Mouse (Mus musculus): ENCODE measurements around the gene Cpb2. TPM values are rescaled to one million over a fixed set of nuclear protein-coding genes. Genes with fewer than 3 reads are reported as not detected.
A peak's percentile ranks its signal among the peaks of the same experiment; 100 is the strongest.

Gene Cpb2
- polyA plus RNA-seq, 1 experiment from 2014 or later = 198 TPM

GRCm38 (mm10) chr14:75283609-75284192 is 41.6 kb downstream of the Cpb2 start:
- peak overlapping the region; percentile 95 for H3K4me3 ChIP-seq (ENCODE audit: low read depth, low read length)
- no peaks in the 10 kb centered on the region for H3K9me3 ChIP-seq (replicated peaks; ENCODE audit: control insufficient read depth, low read length)
- peak overlapping the region; percentile 82 for H3K27ac ChIP-seq (ENCODE audit: low read length)
- 5% methylated on average over 19 of the region's 19 CpGs for WGBS (ENCODE audit: insufficient replicate concordance)
- H3K9ac ChIP-seq (ENCODE audit: low read depth, low read length) = peak overlapping the region; percentile 73
- H3K27me3 ChIP-seq (ENCODE audit: control insufficient read depth, insufficient read depth, low read depth, low read length) = no peaks in the 10 kb centered on the region
- ATAC-seq (ENCODE audit: low read depth) = no peak
- H3K4me1 ChIP-seq (ENCODE audit: control insufficient read depth, low read depth, low read length) = peaks cover 9% of the 10 kb centered on the region
- no peaks in the 10 kb centered on the region for H3K36me3 ChIP-seq (ENCODE audit: control insufficient read depth, insufficient read depth)
- H3K4me2 ChIP-seq (ENCODE audit: low read depth, low read length) = peak overlapping the region; percentile 91

- Histone ChIP-seq H3K9me3 (replicated peaks; ENCODE audit: control insufficient read depth, low read length) (no peaks in the 10 kb centered on the region), H3K4me2 (ENCODE audit: low read depth, low read length) (peak within 1 kb of the TSS; percentile 91), H3K4me3 (ENCODE audit: low read depth, low read length) (peak within 1 kb of the TSS; percentile 95), H3K4me1 (ENCODE audit: control insufficient read depth, low read depth, low read length) (peaks cover 9% of the 10 kb centered on the region), H3K9ac (ENCODE audit: low read depth, low read length) (peak within 1 kb of the TSS; percentile 73), H3K27me3 (ENCODE audit: control insufficient read depth, insufficient read depth, low read depth, low read length) (no peaks in the 10 kb centered on the region), H3K36me3 (ENCODE audit: control insufficient read depth, insufficient read depth) (no peaks in the 10 kb centered on the region), H3K27ac (ENCODE audit: low read length) (peak within 1 kb of the TSS; percentile 92)
- peak; percentile 99 for ATAC-seq (ENCODE audit: low read depth)
- WGBS (ENCODE audit: insufficient replicate concordance) = under 1% methylated on average over 61 of the region's 61 CpGs
Observed at GRCm38 (mm10) chr14:75284193-75284915, 42.3 kb downstream of the Cpb2 start, which contains the start of gene Zc3h13. TSS of gene Zc3h13 (plus strand) at chr14:75284373.

- no peak for ATAC-seq (ENCODE audit: low read depth)
- Histone ChIP-seq H3K4me2 (ENCODE audit: low read depth, low read length) (no peak overlapping the region), H3K9me3 (replicated peaks; ENCODE audit: control insufficient read depth, low read length) (no peaks in the 10 kb centered on the region), H3K27ac (ENCODE audit: low read length) (no peak overlapping the region), H3K27me3 (ENCODE audit: control insufficient read depth, insufficient read depth, low read depth, low read length) (no peaks in the 10 kb centered on the region), H3K9ac (ENCODE audit: low read depth, low read length) (no peak overlapping the region), H3K4me3 (ENCODE audit: low read depth, low read length) (no peak overlapping the region), H3K36me3 (ENCODE audit: control insufficient read depth, insufficient read depth) (no peaks in the 10 kb centered on the region), H3K4me1 (ENCODE audit: control insufficient read depth, low read depth, low read length) (no peaks in the 10 kb centered on the region)
- WGBS (ENCODE audit: insufficient replicate concordance) = 79% methylated on average over 1 of the region's 1 CpGs
Observed at GRCm38 (mm10) chr14:75301081-75301480, 59.0 kb downstream of the Cpb2 start.

- no peak overlapping the region for H3K4me2 ChIP-seq (ENCODE audit: low read depth, low read length)
- WGBS (ENCODE audit: insufficient replicate concordance) = 60% methylated on average over 5 of the region's 5 CpGs
- no peaks in the 10 kb centered on the region for H3K4me1 ChIP-seq (ENCODE audit: control insufficient read depth, low read depth, low read length)
- ATAC-seq (ENCODE audit: low read depth) = no peak
- no peak overlapping the region for H3K4me3 ChIP-seq (ENCODE audit: low read depth, low read length)
- H3K9ac ChIP-seq (ENCODE audit: low read depth, low read length) = no peak overlapping the region
- H3K27ac ChIP-seq (ENCODE audit: low read length) = no peak overlapping the region
- H3K36me3 ChIP-seq (ENCODE audit: control insufficient read depth, insufficient read depth) = no peaks in the 10 kb centered on the region
- no peaks in the 10 kb centered on the region for H3K9me3 ChIP-seq (replicated peaks; ENCODE audit: control insufficient read depth, low read length)
- H3K27me3 ChIP-seq (ENCODE audit: control insufficient read depth, insufficient read depth, low read depth, low read length) = no peaks in the 10 kb centered on the region
Observed at GRCm38 (mm10) chr14:75303807-75304206, 61.7 kb downstream of the Cpb2 start.

GRCm38 (mm10) chr14:75307855-75308254 is 65.8 kb downstream of the Cpb2 start:
- Histone ChIP-seq H3K4me1 (ENCODE audit: control insufficient read depth, low read depth, low read length) (no peaks in the 10 kb centered on the region), H3K27ac (ENCODE audit: low read length) (no peak overlapping the region), H3K9ac (ENCODE audit: low read depth, low read length) (no peak overlapping the region), H3K4me2 (ENCODE audit: low read depth, low read length) (no peak overlapping the region), H3K4me3 (ENCODE audit: low read depth, low read length) (no peak overlapping the region), H3K36me3 (ENCODE audit: control insufficient read depth, insufficient read depth) (no peaks in the 10 kb centered on the region), H3K9me3 (replicated peaks; ENCODE audit: control insufficient read depth, low read length) (no peaks in the 10 kb centered on the region), H3K27me3 (ENCODE audit: control insufficient read depth, insufficient read depth, low read depth, low read length) (no peaks in the 10 kb centered on the region)
- ATAC-seq (ENCODE audit: low read depth) = no peak

- Histone ChIP-seq H3K4me2 (ENCODE audit: low read depth, low read length) (no peak overlapping the region), H3K27me3 (ENCODE audit: control insufficient read depth, insufficient read depth, low read depth, low read length) (no peaks in the 10 kb centered on the region), H3K9me3 (replicated peaks; ENCODE audit: control insufficient read depth, low read length) (no peaks in the 10 kb centered on the region), H3K27ac (ENCODE audit: low read length) (no peak overlapping the region), H3K4me3 (ENCODE audit: low read depth, low read length) (no peak overlapping the region), H3K9ac (ENCODE audit: low read depth, low read length) (no peak overlapping the region), H3K36me3 (ENCODE audit: control insufficient read depth, insufficient read depth) (no peaks in the 10 kb centered on the region), H3K4me1 (ENCODE audit: control insufficient read depth, low read depth, low read length) (no peaks in the 10 kb centered on the region)
- no peak for ATAC-seq (ENCODE audit: low read depth)
- 77% methylated on average over 5 of the region's 5 CpGs for WGBS (ENCODE audit: insufficient replicate concordance)
Observed at GRCm38 (mm10) chr14:75309336-75309992, 67.4 kb downstream of the Cpb2 start.

GRCm38 (mm10) chr14:75314484-75314883 is 72.4 kb downstream of the Cpb2 start:
- no peak for ATAC-seq (ENCODE audit: low read depth)
- no peak overlapping the region for H3K9ac ChIP-seq (ENCODE audit: low read depth, low read length)
- WGBS (ENCODE audit: insufficient replicate concordance) = 73% methylated on average over 2 of the region's 2 CpGs
- no peaks in the 10 kb centered on the region for H3K27me3 ChIP-seq (ENCODE audit: control insufficient read depth, insufficient read depth, low read depth, low read length)
- no peaks in the 10 kb centered on the region for H3K9me3 ChIP-seq (replicated peaks; ENCODE audit: control insufficient read depth, low read length)
- no peaks in the 10 kb centered on the region; the same call in 1 of the 2 replicates for H3K4me1 ChIP-seq (ENCODE audit: control insufficient read depth, low read depth, low read length)
- no peak overlapping the region for H3K4me2 ChIP-seq (ENCODE audit: low read depth, low read length)
- no peak overlapping the region for H3K4me3 ChIP-seq (ENCODE audit: low read depth, low read length)
- no peak overlapping the region for H3K27ac ChIP-seq (ENCODE audit: low read length)
- H3K36me3 ChIP-seq (ENCODE audit: control insufficient read depth, insufficient read depth) = no peaks in the 10 kb centered on the region

GRCm38 (mm10) chr14:75318736-75319135 is 76.6 kb downstream of the Cpb2 start:
- no peak for ATAC-seq (ENCODE audit: low read depth)
- H3K9ac ChIP-seq (ENCODE audit: low read depth, low read length) = no peak overlapping the region
- H3K27ac ChIP-seq (ENCODE audit: low read length) = no peak overlapping the region
- H3K36me3 ChIP-seq (ENCODE audit: control insufficient read depth, insufficient read depth) = peaks cover 15% of the 10 kb centered on the region
- H3K9me3 ChIP-seq (replicated peaks; ENCODE audit: control insufficient read depth, low read length) = no peaks in the 10 kb centered on the region
- H3K27me3 ChIP-seq (ENCODE audit: control insufficient read depth, insufficient read depth, low read depth, low read length) = no peaks in the 10 kb centered on the region
- H3K4me1 ChIP-seq (ENCODE audit: control insufficient read depth, low read depth, low read length) = no peaks in the 10 kb centered on the region; the same call in 1 of the 2 replicates
- WGBS (ENCODE audit: insufficient replicate concordance) = 63% methylated on average over 2 of the region's 2 CpGs
- no peak overlapping the region for H3K4me3 ChIP-seq (ENCODE audit: low read depth, low read length)
- no peak overlapping the region for H3K4me2 ChIP-seq (ENCODE audit: low read depth, low read length)

GRCm38 (mm10) chr14:75320269-75320668 is 78.2 kb downstream of the Cpb2 start:
- Histone ChIP-seq H3K4me3 (ENCODE audit: low read depth, low read length) (no peak overlapping the region), H3K4me1 (ENCODE audit: control insufficient read depth, low read depth, low read length) (no peaks in the 10 kb centered on the region; the same call in 1 of the 2 replicates), H3K27me3 (ENCODE audit: control insufficient read depth, insufficient read depth, low read depth, low read length) (no peaks in the 10 kb centered on the region), H3K4me2 (ENCODE audit: low read depth, low read length) (no peak overlapping the region), H3K9me3 (replicated peaks; ENCODE audit: control insufficient read depth, low read length) (no peaks in the 10 kb centered on the region), H3K36me3 (ENCODE audit: control insufficient read depth, insufficient read depth) (peaks cover 15% of the 10 kb centered on the region), H3K27ac (ENCODE audit: low read length) (no peak overlapping the region), H3K9ac (ENCODE audit: low read depth, low read length) (no peak overlapping the region)
- no peak for ATAC-seq (ENCODE audit: low read depth)
- WGBS (ENCODE audit: insufficient replicate concordance) = 48% methylated on average over 5 of the region's 5 CpGs

Measured in liver, embryonic 16.5 days (tissue).